Mouse (Mus musculus) spleen, adult 2 months (tissue): ENCODE measurements around the gene Cercam. TPM values are rescaled to one million over a fixed set of nuclear protein-coding genes. Genes with fewer than 3 reads are reported as not detected.

ENCODE experiments used
- DNase-seq, 2 experiments: peaks; one replicate each; pipeline versions ENCODE4 v3.0.0 to v3.0.0-alpha.2; 2012 to 2021; ENCODE audit warnings: low spot score in 2 of 2, low read depth in 1 of 2
- H3K27ac ChIP-seq: fragments of 200-500 bp; 2 replicates; pipeline ENCODE4 v1.5.1; 2012; ENCODE audit warnings: low read length, inconsistent platforms; ENCODE audit not compliant: insufficient read depth
- H3K27me3 ChIP-seq: fragments of 200-500 bp; 2 replicates; pipeline ENCODE4 v1.6.1; 2012; ENCODE audit warnings: mild to moderate bottlenecking, moderate library complexity, low read length, inconsistent platforms; ENCODE audit not compliant: control insufficient read depth, insufficient read depth
- H3K36me3 ChIP-seq: fragments of 200-500 bp; 2 replicates; pipeline ENCODE4 v1.6.1; 2012; ENCODE audit warnings: mild to moderate bottlenecking, low read length, inconsistent platforms; ENCODE audit not compliant: control insufficient read depth, insufficient read depth
- H3K4me1 ChIP-seq: fragments of 200-500 bp; 2 replicates; pipeline ENCODE4 v1.6.1; 2011; ENCODE audit warnings: inconsistent platforms; ENCODE audit not compliant: control insufficient read depth, insufficient read depth, insufficient read length
- H3K4me3 ChIP-seq: fragments of 200-500 bp; 2 replicates; pipeline ENCODE4 v1.5.1; 2011; ENCODE audit warnings: mild to moderate bottlenecking, inconsistent platforms; ENCODE audit not compliant: insufficient read depth, insufficient read length; ENCODE audit errors: extremely low read depth
- CTCF ChIP-seq: fragments of 200-500 bp; IDR thresholded peaks from 2 replicates; pipeline ENCODE4 v1.5.1; 2011; ENCODE audit warnings: mild to moderate bottlenecking, inconsistent platforms; ENCODE audit not compliant: insufficient read depth, insufficient read length, insufficient replicate concordance; ENCODE audit errors: extremely low read depth
- POLR2A ChIP-seq: fragments of 200-500 bp; IDR thresholded peaks from 2 replicates; pipeline ENCODE4 v1.6.1; 2011; ENCODE audit warnings: low read depth, low read length, inconsistent platforms
- WGBS: fragments of 180-500 bp; shearing (Covaris S2); methylation state at CpG from one replicate; pipeline ENCODE4 v1.1.7; 2018; 5-methylcytosine and 5-hydroxymethylcytosine counted together
- polyA plus RNA-seq: library from polyadenylated mRNA; depleted of rRNA; stranded (reverse); fragments of >200 nt; gene quantifications from 2 replicates; pipeline ENCODE4 v1.2.3, GENCODE M21; 2012; rRNA removed

Gene Cercam
- polyA plus RNA-seq, 1 experiment: 8.4 TPM

- Histone ChIP-seq H3K4me1 (no peaks in the 10 kb centered on the region), H3K27ac (no peak overlapping the region), H3K27me3 (no peaks in the 10 kb centered on the region), H3K4me3 (no peak overlapping the region), H3K36me3 (peaks cover 24% of the 10 kb centered on the region)
- no peak for TF ChIP-seq POLR2A
- TF ChIP-seq CTCF: no peak
- no peak for DNase-seq
- WGBS: 94% methylated on average over 10 of the region's 10 CpGs
These were observed 61.5 kb downstream of the Cercam start for GRCm38 (mm10) chr2:29930506-29930905.

GRCm38 (mm10) chr2:29931194-29931593 is 62.2 kb downstream of the Cercam start:
- H3K27ac ChIP-seq: no peak overlapping the region
- 94% methylated on average over 6 of the region's 6 CpGs for WGBS
- H3K4me1 ChIP-seq: no peaks in the 10 kb centered on the region; the same call in 1 of the 2 replicates
- TF ChIP-seq CTCF (no peak), POLR2A (no peak)
- H3K36me3 ChIP-seq: peaks cover 21% of the 10 kb centered on the region
- DNase-seq: no peak
- no peak overlapping the region for H3K4me3 ChIP-seq
- no peaks in the 10 kb centered on the region for H3K27me3 ChIP-seq

Other genes starting within 250 kb of the Cercam start
- 75.1 and 95.9 TPM in 2 replicates for gene Rapgef1, start 249.4 kb upstream of the Cercam start, polyA plus RNA-seq
- 0.26 and 0.81 TPM in 2 replicates for gene Gm13420, start 117.5 kb upstream of the Cercam start, polyA plus RNA-seq
- not detected in 2 replicates for gene Gm13547, start 109.9 kb upstream of the Cercam start, polyA plus RNA-seq
- 31.9 and 32.6 TPM in 2 replicates for gene Coq4, start 81.7 kb upstream of the Cercam start, polyA plus RNA-seq
- 25.5 and 29.3 TPM in 2 replicates for gene Trub2, start 80.7 kb upstream of the Cercam start, polyA plus RNA-seq
- gene Slc27a4, start 66.5 kb upstream of the Cercam start, polyA plus RNA-seq: 13.7 and 14.2 TPM in 2 replicates
- 31.9 and 37.4 TPM in 2 replicates for gene Urm1, start 49.1 kb upstream of the Cercam start, polyA plus RNA-seq
- 26.3 and 28.2 TPM in 2 replicates for gene Odf2, start 20.1 kb downstream of the Cercam start, polyA plus RNA-seq
- gene Gle1, start 66.3 kb downstream of the Cercam start, polyA plus RNA-seq: 14.5 and 16.4 TPM in 2 replicates
- gene Sptan1, start 96.4 kb downstream of the Cercam start, polyA plus RNA-seq: 98.5 and 101 TPM in 2 replicates
- 7.6 and 12.3 TPM in 2 replicates for gene Wdr34, start 179.7 kb downstream of the Cercam start, polyA plus RNA-seq
- 42.2 and 55.0 TPM in 2 replicates for gene Set, start 188.2 kb downstream of the Cercam start, polyA plus RNA-seq
- 4.6 and 4.9 TPM in 2 replicates for gene Pkn3, start 208.5 kb downstream of the Cercam start, polyA plus RNA-seq
- 56.2 and 92.3 TPM in 2 replicates for gene Zdhhc12, start 224.5 kb downstream of the Cercam start, polyA plus RNA-seq